In the genomic region with DNA sequence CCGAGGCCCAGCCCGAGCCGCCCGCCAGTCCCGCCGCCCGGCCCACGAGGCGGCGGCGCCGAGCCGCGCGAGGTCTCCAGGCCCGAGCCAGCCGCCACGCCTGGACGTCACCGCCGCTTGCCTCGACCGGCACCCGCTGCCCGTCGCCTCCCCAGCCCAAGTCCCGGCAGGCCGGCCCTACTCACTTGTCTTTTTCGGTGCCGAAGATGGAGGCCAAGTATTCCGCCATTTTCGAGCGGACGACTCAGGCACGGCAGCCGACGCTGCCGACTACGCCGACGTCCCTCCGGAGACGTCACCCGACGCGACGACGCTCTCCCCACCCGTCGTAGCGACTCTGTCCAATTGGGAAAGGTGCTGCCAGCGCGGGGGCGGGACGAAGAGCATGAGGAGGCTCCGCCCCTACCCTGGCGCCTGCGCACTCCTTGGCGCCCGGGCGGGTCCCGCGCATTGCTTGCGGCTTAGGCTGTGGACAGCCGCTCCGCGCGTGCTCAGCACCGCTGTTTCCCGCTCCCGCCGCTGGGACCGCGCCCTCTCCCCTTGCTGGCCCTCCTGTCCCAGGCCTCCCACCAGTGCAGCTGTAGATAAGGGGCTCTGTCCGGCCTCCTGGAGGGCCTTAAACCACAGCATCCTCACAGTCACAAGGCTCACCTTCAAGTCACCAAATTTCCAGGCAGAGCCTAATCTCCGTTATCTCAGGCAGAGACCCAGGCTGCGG, we compare ENCODE assay signal across 8 mouse cellular contexts. TPM values are rescaled to one million over a fixed set of nuclear protein-coding genes. Genes with fewer than 3 reads are reported as not detected.
DNase-seq lines count a peak whose midpoint lies in the region; ATAC-seq and TF ChIP-seq lines count a peak whose summit lies in the region.

Gene U2af1, minus strand, starts transcription at position 425 of the 718 bp plus-strand sequence.

- under 1% methylated on average over 77 of the region's 77 CpGs for whole genome bisulfite sequencing in embryonic facial prominence, embryonic 13.5 days
- under 1% methylated on average over 76 of the region's 77 CpGs for WGBS in kidney, adult 2 months
- WGBS in limb, embryonic 12.5 days: under 1% methylated on average over 77 of the region's 77 CpGs
- WGBS in midbrain, embryonic 15.5 days: under 1% methylated on average over 74 of the region's 77 CpGs
- WGBS in spleen, adult 2 months: 1% methylated on average over 75 of the region's 77 CpGs

- H3K4me3 ChIP-seq in embryonic facial prominence, embryonic 13.5 days: peak within 1 kb of the TSS; percentile 94
- H3K4me3 ChIP-seq in kidney, adult 2 months (ENCODE audit: insufficient read depth, low read depth, low read length): peak within 1 kb of the TSS; percentile 81
- peak within 1 kb of the TSS; percentile 97 for H3K4me3 ChIP-seq in limb, embryonic 12.5 days (replicated peaks)
- H3K4me3 ChIP-seq in midbrain, embryonic 15.5 days: peak within 1 kb of the TSS; percentile 59
- peak within 1 kb of the TSS; percentile 88 for H3K4me3 ChIP-seq in spleen, adult 2 months (ENCODE audit: extremely low read depth, insufficient read depth, insufficient read length)

- H3K9me3 ChIP-seq in embryonic facial prominence, embryonic 13.5 days: no peaks in the 10 kb centered on the region
- no peaks in the 10 kb centered on the region for H3K9me3 ChIP-seq in limb, embryonic 12.5 days
- no peaks in the 10 kb centered on the region for H3K9me3 ChIP-seq in midbrain, embryonic 15.5 days

- peaks cover 26% of the 10 kb centered on the region for H3K4me1 ChIP-seq in embryonic facial prominence, embryonic 13.5 days
- peaks cover 19% of the 10 kb centered on the region; the same call in 1 of the 2 replicates for H3K4me1 ChIP-seq in kidney, adult 2 months (ENCODE audit: control insufficient read depth, insufficient read depth, low read length)
- peaks cover 10% of the 10 kb centered on the region for H3K4me1 ChIP-seq in limb, embryonic 12.5 days (replicated peaks)
- H3K4me1 ChIP-seq in midbrain, embryonic 15.5 days: peaks cover 24% of the 10 kb centered on the region
- H3K4me1 ChIP-seq in spleen, adult 2 months (ENCODE audit: control insufficient read depth, insufficient read depth, insufficient read length): peaks cover 5% of the 10 kb centered on the region; the same call in 1 of the 2 replicates

- no peaks in the 10 kb centered on the region for H3K27me3 ChIP-seq in embryonic facial prominence, embryonic 13.5 days
- no peaks in the 10 kb centered on the region for H3K27me3 ChIP-seq in kidney, adult 2 months (replicated peaks; ENCODE audit: control insufficient read depth, insufficient read depth, low read length)
- no peaks in the 10 kb centered on the region for H3K27me3 ChIP-seq in limb, embryonic 12.5 days
- no peaks in the 10 kb centered on the region for H3K27me3 ChIP-seq in midbrain, embryonic 15.5 days (replicated peaks)
- no peaks in the 10 kb centered on the region for H3K27me3 ChIP-seq in spleen, adult 2 months (ENCODE audit: control insufficient read depth, insufficient read depth, low read length)

- DNase-seq in 3134 (ENCODE audit: extremely low read depth, insufficient read length, low spot score): peak; percentile 99
- peak; percentile 98 for DNase-seq in adrenal gland, postnatal 36 days
- DNase-seq in heart, adult 18-20 months: peak; percentile 98
- DNase-seq in kidney, adult 2 months: peak; percentile 99
- peak; percentile 91 to 94 for DNase-seq in spleen, adult 2 months (ENCODE audit: low read depth in 1 of 2, low spot score in 2 of 2)

- ATAC-seq in embryonic facial prominence, embryonic 13.5 days (ENCODE audit: insufficient number of reproducible peaks, insufficient read depth, low FRiP score, low TSS enrichment, low read depth): peak; percentile 98
- ATAC-seq in limb, embryonic 12.5 days (ENCODE audit: insufficient number of reproducible peaks, insufficient read depth, low FRiP score, low TSS enrichment, low read depth): peak; percentile 97
- peak; percentile 99 for ATAC-seq in midbrain, embryonic 15.5 days (replicated peaks)

- TF ChIP-seq POLR2A in kidney, adult 2 months (IDR thresholded peaks at IDR 0.05; ENCODE audit: low read depth, low read length): peak; percentile 65
- TF ChIP-seq POLR2A in spleen, adult 2 months (IDR thresholded peaks at IDR 0.05; ENCODE audit: low read depth, low read length): peak; percentile 15

- H3K4me2 ChIP-seq in embryonic facial prominence, embryonic 13.5 days: peak within 1 kb of the TSS; percentile 80
- peak within 1 kb of the TSS; percentile 87 for H3K4me2 ChIP-seq in limb, embryonic 12.5 days
- H3K4me2 ChIP-seq in midbrain, embryonic 15.5 days: peak within 1 kb of the TSS; percentile 87

- H3K36me3 ChIP-seq in embryonic facial prominence, embryonic 13.5 days: peaks cover 21% of the 10 kb centered on the region
- H3K36me3 ChIP-seq in kidney, adult 2 months (ENCODE audit: control insufficient read depth, insufficient read depth, low read length): no peaks in the 10 kb centered on the region
- H3K36me3 ChIP-seq in limb, embryonic 12.5 days: peaks cover 22% of the 10 kb centered on the region
- peaks cover 13% of the 10 kb centered on the region for H3K36me3 ChIP-seq in midbrain, embryonic 15.5 days (replicated peaks)
- H3K36me3 ChIP-seq in spleen, adult 2 months (ENCODE audit: control insufficient read depth, insufficient read depth, low read length): peaks cover 11% of the 10 kb centered on the region

- H3K27ac ChIP-seq in embryonic facial prominence, embryonic 13.5 days: peak within 1 kb of the TSS; percentile 83
- peak within 1 kb of the TSS; percentile 86 for H3K27ac ChIP-seq in kidney, adult 2 months (ENCODE audit: insufficient read depth, low read depth, low read length)
- H3K27ac ChIP-seq in limb, embryonic 12.5 days: peak within 1 kb of the TSS; percentile 84
- peak within 1 kb of the TSS; percentile 94 for H3K27ac ChIP-seq in midbrain, embryonic 15.5 days
- H3K27ac ChIP-seq in spleen, adult 2 months (ENCODE audit: insufficient read depth, low read length): peak within 1 kb of the TSS; percentile 84

- TF ChIP-seq CTCF in kidney, adult 2 months (conservative IDR thresholded peaks at IDR 0.05; ENCODE audit: insufficient read depth, insufficient read length, low read depth, low read length): no peak
- TF ChIP-seq CTCF in spleen, adult 2 months (IDR thresholded peaks at IDR 0.05; ENCODE audit: extremely low read depth, insufficient read depth, insufficient read length, insufficient replicate concordance): no peak

- H3K9ac ChIP-seq in embryonic facial prominence, embryonic 13.5 days: peak within 1 kb of the TSS; percentile 98
- peak within 1 kb of the TSS; percentile 97 for H3K9ac ChIP-seq in limb, embryonic 12.5 days (replicated peaks)
- peak within 1 kb of the TSS; percentile 88 for H3K9ac ChIP-seq in midbrain, embryonic 15.5 days

RNA-seq across cellular contexts. Expression of gene U2af1, which starts in this region (rescaled TPM):
- total RNA-seq in adrenal gland, postnatal 36 days (2021): 100 to 1,000 TPM; 158 to 159 TPM
- 349 and 362 TPM in 2 replicates for polyA plus RNA-seq in embryonic facial prominence, embryonic 13.5 days (2015; fragmentation: Nextera tagmentation; extraction: Ambion mirVana)
- 10 to 100 TPM; 68.6 to 77.1 TPM for total RNA-seq in heart, adult 18-20 months (2021)
- 45.0 and 61.3 TPM in 2 replicates for polyA plus RNA-seq in kidney, adult 2 months (2012; rRNA removed)
- 411 and 432 TPM in 2 replicates for polyA plus RNA-seq in limb, embryonic 12.5 days (2016; fragmentation: Nextera tagmentation; extraction: Ambion mirVana)
- 189 and 217 TPM in 2 replicates for polyA plus RNA-seq in midbrain, embryonic 15.5 days (2015; fragmentation: Nextera tagmentation; extraction: Ambion mirVana)
- 32.4 and 36.2 TPM in 2 replicates for polyA plus RNA-seq in spleen, adult 2 months (2012; rRNA removed)

Comparison
In these comparisons a context has a peak if more than half of its experiments do, and no peak if none do; other contexts are left out.
1. Peak in every context shown above with its lines: DNase-seq, ATAC-seq, H3K4me3 ChIP-seq and H3K27ac ChIP-seq.